Mouse (Mus musculus): Measurements from ENCODE around the gene Tmem247. TPM values are rescaled to one million over a fixed set of nuclear protein-coding genes. Genes with fewer than 3 reads are reported as not detected.

The Tmem247 gene
- polyA plus RNA-seq (2015; fragmentation: Nextera tagmentation; extraction: Ambion mirVana): not detected in 2 replicates

DNA sequence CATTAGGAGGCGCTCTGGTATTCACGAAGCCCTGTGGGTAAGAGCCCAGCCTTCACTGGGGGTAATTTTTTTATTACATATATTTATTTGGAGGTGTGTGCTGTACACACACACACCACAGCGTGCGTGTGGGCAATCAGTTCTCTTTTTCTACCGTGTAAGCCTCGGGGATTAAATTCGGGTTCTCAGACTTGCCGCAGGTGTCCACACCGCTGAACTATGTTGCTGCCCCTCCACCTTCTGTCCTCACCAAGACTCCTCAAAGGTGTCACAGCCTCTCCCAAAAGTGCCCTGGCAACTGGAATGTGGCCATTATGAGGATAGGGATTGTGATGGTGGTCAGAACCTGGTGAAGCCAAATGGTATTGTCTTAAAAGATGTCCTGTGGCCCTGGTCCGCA, at the start of gene Tmem247:
Tmem247 (plus strand) TSS at position 301 of the 400 bp plus-strand sequence.
- Histone ChIP-seq H3K27me3 (no peaks in the 10 kb centered on the region), H3K36me3 (no peaks in the 10 kb centered on the region), H3K4me2 (no peak within 1 kb of the TSS), H3K9ac (no peak within 1 kb of the TSS), H3K4me1 (peaks cover 4% of the 10 kb centered on the region), H3K4me3 (replicated peaks) (no peak within 1 kb of the TSS), H3K9me3 (replicated peaks) (no peaks in the 10 kb centered on the region), H3K27ac (no peak within 1 kb of the TSS)
- WGBS: 93% methylated on average over 10 of the region's 10 CpGs
- ATAC-seq (replicated peaks; ENCODE audit: low FRiP score): no peak

DNA sequence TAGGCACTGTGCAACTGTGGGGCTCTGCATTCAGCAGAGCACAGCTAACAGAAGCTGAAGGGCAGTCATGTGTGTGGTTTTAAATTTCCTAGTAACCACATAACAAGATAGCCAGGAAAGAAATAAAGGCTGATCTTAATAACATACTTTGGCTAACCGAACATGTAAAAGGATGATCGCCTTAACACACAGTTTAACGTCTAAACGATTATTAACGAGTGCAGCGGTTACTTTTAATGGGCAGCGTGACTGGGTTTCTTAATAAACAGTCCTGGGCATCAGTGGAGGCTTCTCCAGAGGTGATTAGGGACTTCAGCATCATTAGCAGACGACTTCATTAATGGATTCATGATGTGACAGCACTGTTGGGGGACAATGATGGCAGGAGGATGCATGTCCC, 46.6 kb upstream of the Tmem247 start:
- Histone ChIP-seq H3K9ac (no peak overlapping the region), H3K36me3 (no peaks in the 10 kb centered on the region), H3K4me3 (replicated peaks) (no peak overlapping the region), H3K27me3 (no peaks in the 10 kb centered on the region), H3K9me3 (replicated peaks) (no peaks in the 10 kb centered on the region), H3K4me2 (no peak overlapping the region), H3K27ac (no peak overlapping the region), H3K4me1 (no peaks in the 10 kb centered on the region)
- ATAC-seq (replicated peaks; ENCODE audit: low FRiP score): no peak
- 70% methylated on average over 8 of the region's 8 CpGs for WGBS

DNA sequence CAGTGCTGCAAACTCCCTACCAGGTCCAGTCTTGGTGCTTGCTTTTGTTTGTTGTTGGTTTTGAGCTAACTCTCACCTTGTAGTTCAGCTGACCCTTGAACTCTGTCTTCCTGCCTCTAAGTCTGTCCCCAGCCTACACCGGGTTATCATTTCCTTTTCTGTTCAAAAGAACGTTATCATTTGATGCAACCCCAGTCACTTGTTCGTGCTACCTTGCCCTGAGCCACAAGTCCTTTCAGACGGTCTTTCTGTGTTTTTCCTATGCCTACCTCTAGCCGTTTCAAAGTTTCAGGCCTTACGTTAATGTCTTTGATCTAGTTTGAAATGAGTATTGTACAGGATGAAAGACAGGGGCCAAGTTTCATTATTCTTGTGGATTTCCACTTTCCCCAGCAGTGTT, 44.5 kb upstream of the Tmem247 start:
- Histone ChIP-seq H3K4me3 (replicated peaks) (no peak overlapping the region), H3K36me3 (no peaks in the 10 kb centered on the region), H3K9ac (no peak overlapping the region), H3K27me3 (no peaks in the 10 kb centered on the region), H3K27ac (no peak overlapping the region), H3K4me1 (no peaks in the 10 kb centered on the region), H3K9me3 (replicated peaks) (no peaks in the 10 kb centered on the region), H3K4me2 (no peak overlapping the region)
- 62% methylated on average over 6 of the region's 6 CpGs for WGBS
- no peak for ATAC-seq (replicated peaks; ENCODE audit: low FRiP score)

GRCm38 (mm10) chr17:86876940-86877339, 40.2 kb upstream of the Tmem247 start:
- no peaks in the 10 kb centered on the region for H3K9me3 ChIP-seq (replicated peaks)
- 90% methylated on average over 9 of the region's 9 CpGs for WGBS
- no peak overlapping the region for H3K4me2 ChIP-seq
- ATAC-seq (replicated peaks; ENCODE audit: low FRiP score): no peak
- H3K4me3 ChIP-seq (replicated peaks): no peak overlapping the region
- H3K27ac ChIP-seq: no peak overlapping the region
- no peaks in the 10 kb centered on the region for H3K27me3 ChIP-seq
- no peak overlapping the region for H3K9ac ChIP-seq
- H3K4me1 ChIP-seq: no peaks in the 10 kb centered on the region
- H3K36me3 ChIP-seq: no peaks in the 10 kb centered on the region

DNA sequence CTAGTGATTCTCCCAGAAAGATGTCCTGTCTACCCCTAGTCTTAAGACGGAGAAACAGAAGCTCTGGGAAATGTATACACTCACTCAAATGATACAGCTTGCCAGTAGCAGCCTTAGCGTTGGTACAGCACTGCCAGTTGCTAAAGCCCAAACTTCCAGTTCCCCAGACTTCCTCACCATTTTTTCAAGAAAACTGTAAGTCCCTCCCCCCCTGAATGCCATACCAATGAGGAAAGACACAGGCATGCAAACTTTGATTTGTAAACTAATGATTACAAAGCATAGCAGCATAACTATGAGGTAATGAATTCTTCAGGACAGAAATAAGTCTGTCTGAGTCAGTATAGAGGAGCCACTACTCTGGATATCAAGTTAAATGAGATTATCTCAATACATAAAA, 39.4 kb upstream of the Tmem247 start:
- WGBS: 84% methylated on average over 2 of the region's 2 CpGs
- Histone ChIP-seq H3K4me2 (no peak overlapping the region), H3K4me3 (replicated peaks) (no peak overlapping the region), H3K9ac (no peak overlapping the region), H3K9me3 (replicated peaks) (no peaks in the 10 kb centered on the region), H3K4me1 (no peaks in the 10 kb centered on the region), H3K27ac (no peak overlapping the region), H3K36me3 (no peaks in the 10 kb centered on the region), H3K27me3 (no peaks in the 10 kb centered on the region)
- ATAC-seq (replicated peaks; ENCODE audit: low FRiP score): no peak

GRCm38 (mm10) chr17:86880056-86880455, 37.1 kb upstream of the Tmem247 start:
- no peak overlapping the region for H3K4me3 ChIP-seq (replicated peaks)
- ATAC-seq (replicated peaks; ENCODE audit: low FRiP score): no peak
- H3K9me3 ChIP-seq (replicated peaks): no peaks in the 10 kb centered on the region
- H3K4me2 ChIP-seq: no peak overlapping the region
- H3K27ac ChIP-seq: no peak overlapping the region
- 84% methylated on average over 10 of the region's 10 CpGs for WGBS
- H3K36me3 ChIP-seq: no peaks in the 10 kb centered on the region
- no peaks in the 10 kb centered on the region for H3K4me1 ChIP-seq
- no peak overlapping the region for H3K9ac ChIP-seq
- H3K27me3 ChIP-seq: no peaks in the 10 kb centered on the region

- no peak overlapping the region for H3K4me2 ChIP-seq
- H3K4me1 ChIP-seq: no peaks in the 10 kb centered on the region
- no peaks in the 10 kb centered on the region for H3K36me3 ChIP-seq
- no peaks in the 10 kb centered on the region for H3K27me3 ChIP-seq
- 77% methylated on average over 4 of the region's 4 CpGs for WGBS
- H3K9ac ChIP-seq: no peak overlapping the region
- H3K27ac ChIP-seq: no peak overlapping the region
- no peaks in the 10 kb centered on the region for H3K9me3 ChIP-seq (replicated peaks)
- no peak for ATAC-seq (replicated peaks; ENCODE audit: low FRiP score)
- H3K4me3 ChIP-seq (replicated peaks): no peak overlapping the region
Observed at GRCm38 (mm10) chr17:86880461-86881044, 36.6 kb upstream of the Tmem247 start.

GRCm38 (mm10) chr17:86895191-86895590, 22.0 kb upstream of the Tmem247 start:
- Histone ChIP-seq H3K27me3 (no peaks in the 10 kb centered on the region), H3K9ac (no peak overlapping the region), H3K9me3 (replicated peaks) (no peaks in the 10 kb centered on the region), H3K4me3 (replicated peaks) (no peak overlapping the region), H3K27ac (no peak overlapping the region), H3K4me2 (no peak overlapping the region), H3K4me1 (0 out of 2 replicates have a peak, but pooled peaks cover 2% of the 10 kb centered on the region), H3K36me3 (no peaks in the 10 kb centered on the region)
- no peak for ATAC-seq (replicated peaks; ENCODE audit: low FRiP score)
- WGBS: 93% methylated on average over 4 of the region's 4 CpGs

DNA sequence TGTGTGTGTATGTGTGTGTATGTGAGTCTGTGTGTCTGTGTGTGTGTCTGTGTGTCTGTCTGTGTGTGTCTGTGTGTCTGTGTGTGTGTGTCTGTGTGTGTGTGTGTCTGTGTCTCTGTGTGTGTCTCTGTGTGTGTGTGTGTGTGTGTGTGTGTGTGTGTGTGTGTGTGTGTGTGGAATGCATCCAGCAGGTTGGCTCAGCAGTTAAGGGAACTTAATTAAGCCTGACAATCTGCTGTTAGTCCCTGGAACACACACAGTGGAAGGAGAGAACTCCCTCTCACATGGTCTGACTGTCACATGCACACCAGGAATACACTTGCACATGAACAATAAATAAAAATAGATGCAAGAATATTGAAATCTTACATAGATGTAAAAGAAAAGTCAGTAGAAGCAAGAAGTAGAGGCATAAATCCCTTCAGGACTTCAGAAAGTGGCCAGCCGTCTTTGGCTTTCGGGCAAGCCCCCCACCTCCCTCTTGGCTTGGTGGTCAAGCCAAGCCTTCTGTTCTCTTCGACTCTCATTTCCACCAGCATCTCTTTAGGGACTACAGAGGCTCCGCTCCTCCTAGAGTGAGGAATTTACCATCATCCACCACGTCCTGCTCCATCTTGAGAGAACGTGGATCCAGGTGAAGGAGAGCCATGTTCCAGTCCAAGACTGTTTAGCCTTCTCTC, 19.5 kb upstream of the Tmem247 start:
- 88% methylated on average over 6 of the region's 6 CpGs for WGBS

GRCm38 (mm10) chr17:86899821-86900220, 17.3 kb upstream of the Tmem247 start:
- Histone ChIP-seq H3K9me3 (replicated peaks) (no peaks in the 10 kb centered on the region), H3K4me3 (replicated peaks) (no peak overlapping the region), H3K4me1 (peaks cover 17% of the 10 kb centered on the region), H3K27me3 (no peaks in the 10 kb centered on the region), H3K27ac (no peak overlapping the region), H3K36me3 (no peaks in the 10 kb centered on the region), H3K9ac (no peak overlapping the region), H3K4me2 (no peak overlapping the region)
- no peak for ATAC-seq (replicated peaks; ENCODE audit: low FRiP score)
- WGBS: 61% methylated on average over 5 of the region's 5 CpGs

More for the DNA sequence above, 19.5 kb upstream of the Tmem247 start:
- H3K27ac ChIP-seq: no peak overlapping the region
- no peaks in the 10 kb centered on the region for H3K27me3 ChIP-seq
- 0 out of 2 replicates have a peak, but pooled peaks cover 2% of the 10 kb centered on the region for H3K4me1 ChIP-seq
- H3K9ac ChIP-seq: no peak overlapping the region
- no peaks in the 10 kb centered on the region for H3K36me3 ChIP-seq
- no peaks in the 10 kb centered on the region for H3K9me3 ChIP-seq (replicated peaks)
- H3K4me3 ChIP-seq (replicated peaks): no peak overlapping the region
- no peak overlapping the region for H3K4me2 ChIP-seq
- no peak for ATAC-seq (replicated peaks; ENCODE audit: low FRiP score)

DNA sequence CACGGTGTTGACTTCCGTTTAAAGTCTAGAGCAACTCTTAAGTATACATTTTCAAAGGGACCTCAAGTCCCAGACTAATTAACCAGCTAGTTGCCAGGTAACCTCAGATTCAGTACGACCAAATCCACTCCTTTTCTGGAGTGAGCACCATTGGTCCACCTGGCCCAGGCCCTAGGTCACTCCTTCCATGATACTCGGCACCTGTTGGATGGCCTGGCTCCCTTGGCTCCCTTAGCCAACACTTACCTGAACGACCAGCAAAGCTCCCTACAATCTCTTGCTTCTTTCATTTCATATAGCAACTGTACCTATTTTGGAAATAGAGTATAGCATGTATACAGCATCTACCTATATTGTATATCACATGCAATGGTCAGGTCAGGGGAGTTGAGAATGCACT, 16.6 kb upstream of the Tmem247 start:
- Histone ChIP-seq H3K9ac (no peak overlapping the region), H3K9me3 (replicated peaks) (no peaks in the 10 kb centered on the region), H3K36me3 (no peaks in the 10 kb centered on the region), H3K27me3 (no peaks in the 10 kb centered on the region), H3K27ac (no peak overlapping the region), H3K4me3 (replicated peaks) (no peak overlapping the region), H3K4me2 (no peak overlapping the region), H3K4me1 (peaks cover 24% of the 10 kb centered on the region)
- ATAC-seq (replicated peaks; ENCODE audit: low FRiP score): no peak
- 75% methylated on average over 5 of the region's 5 CpGs for WGBS

GRCm38 (mm10) chr17:86902399-86903067, 14.6 kb upstream of the Tmem247 start:
- peaks cover 8% of the 10 kb centered on the region; the same call in 1 of the 2 replicates for H3K27me3 ChIP-seq
- H3K27ac ChIP-seq: no peak overlapping the region
- H3K9ac ChIP-seq: no peak overlapping the region
- H3K4me1 ChIP-seq: peaks cover 29% of the 10 kb centered on the region
- ATAC-seq (replicated peaks; ENCODE audit: low FRiP score): no peak
- no peaks in the 10 kb centered on the region for H3K36me3 ChIP-seq
- H3K4me3 ChIP-seq (replicated peaks): no peak overlapping the region
- H3K4me2 ChIP-seq: no peak overlapping the region
- WGBS: 91% methylated on average over 14 of the region's 14 CpGs
- H3K9me3 ChIP-seq (replicated peaks): no peaks in the 10 kb centered on the region
